Mouse (Mus musculus): ENCODE measurements around the gene Timm50.

The Timm50 gene

DNA sequence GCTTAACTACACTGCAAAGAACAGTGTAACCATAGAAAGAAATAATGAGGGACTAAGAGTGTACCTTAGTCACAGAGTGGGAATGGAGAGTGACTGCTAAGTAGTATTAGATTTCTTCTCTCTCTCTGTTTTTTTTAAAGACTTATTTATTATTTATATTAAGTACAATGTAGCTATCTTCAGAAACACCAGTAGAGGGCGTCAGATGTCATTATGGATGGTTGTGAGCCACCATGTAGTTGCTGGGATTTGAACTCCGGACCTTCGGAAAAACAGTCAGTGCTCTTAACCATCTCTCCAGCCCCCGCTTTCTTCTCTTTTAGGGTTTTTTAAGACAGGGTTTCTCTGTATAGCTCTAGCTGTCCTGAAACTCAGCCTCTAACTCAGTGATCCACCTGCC, 14.6 kb upstream of the Timm50 start:
- DNase-seq (ENCODE audit: low read depth), result no peak

DNA sequence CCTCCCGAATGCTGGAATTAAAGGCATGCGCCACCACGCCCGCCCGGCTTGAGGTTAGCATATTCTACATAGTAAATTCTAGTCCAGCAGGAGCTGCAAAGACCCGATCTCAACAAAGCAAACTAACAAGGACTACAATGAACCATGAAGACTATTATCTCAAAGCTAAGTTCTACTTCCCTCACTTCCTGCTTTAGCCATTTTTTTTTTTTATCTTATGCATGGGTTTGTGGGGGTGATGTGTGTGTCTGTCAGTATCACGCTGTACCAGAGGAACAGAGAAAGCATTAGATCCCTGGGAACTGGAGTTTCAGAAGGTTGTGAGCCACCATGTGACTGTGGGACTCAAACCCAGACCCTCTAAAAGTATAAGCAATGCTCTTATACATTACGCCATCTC, 13.4 kb upstream of the Timm50 start:
- no peak for DNase-seq (ENCODE audit: low read depth)

DNA sequence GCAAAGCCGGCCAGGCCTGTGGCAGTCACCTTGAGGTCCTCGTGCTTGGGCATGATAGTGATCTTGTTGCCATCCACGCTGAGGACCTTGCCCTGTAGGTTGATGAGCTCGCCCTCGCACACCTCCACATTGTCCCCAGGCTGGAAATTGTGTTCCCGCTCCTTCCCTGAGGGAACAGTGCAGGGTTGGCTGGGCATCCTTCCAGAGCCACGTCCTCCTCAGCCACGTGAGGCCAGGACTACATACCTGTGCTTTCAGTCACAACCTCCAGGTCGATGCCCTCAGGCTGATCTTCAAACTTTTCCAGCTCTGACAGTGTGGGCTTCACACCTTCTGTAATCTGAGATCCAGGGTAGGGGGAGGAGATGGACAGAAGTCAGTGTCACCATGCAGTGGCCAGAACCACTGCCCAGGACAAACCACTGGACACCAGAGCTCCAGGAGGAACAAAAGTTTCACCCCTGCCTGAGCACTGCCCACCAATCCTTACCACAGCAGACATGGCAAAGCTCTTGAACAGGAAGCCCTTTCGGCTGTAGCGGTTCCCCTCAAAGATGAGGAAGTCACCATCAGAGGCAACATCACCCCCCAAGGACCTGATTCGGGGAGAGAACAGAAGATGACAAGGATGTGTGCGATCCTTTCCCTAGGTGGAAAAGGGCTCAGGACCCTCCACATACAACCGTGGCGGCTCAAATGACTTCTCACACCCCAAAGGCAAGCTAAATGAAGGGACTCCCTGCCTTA, 10.3 kb upstream of the Timm50 start:
- no peak for DNase-seq (ENCODE audit: low read depth)

DNA sequence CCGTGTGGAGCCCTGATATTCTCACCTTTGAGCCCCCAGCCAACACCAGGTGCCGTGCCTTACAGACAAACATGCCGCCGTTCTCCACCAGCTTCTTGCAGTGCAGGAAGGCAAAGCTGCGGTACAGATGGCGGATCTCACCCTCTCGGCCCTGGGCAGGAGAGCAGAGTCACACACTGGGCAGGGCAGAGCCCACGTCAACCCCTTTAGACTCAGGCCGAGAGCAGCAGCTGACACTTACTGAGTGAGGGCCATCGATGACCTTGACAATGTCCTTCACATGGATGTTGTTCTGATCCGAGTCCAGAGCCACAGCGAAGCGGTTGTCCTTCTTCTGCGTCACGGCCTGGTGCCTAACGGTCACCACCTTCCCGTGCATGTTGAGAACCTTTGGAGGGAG, 6.8 kb upstream of the Timm50 start:
- DNase-seq (ENCODE audit: low read depth), result no peak

DNA sequence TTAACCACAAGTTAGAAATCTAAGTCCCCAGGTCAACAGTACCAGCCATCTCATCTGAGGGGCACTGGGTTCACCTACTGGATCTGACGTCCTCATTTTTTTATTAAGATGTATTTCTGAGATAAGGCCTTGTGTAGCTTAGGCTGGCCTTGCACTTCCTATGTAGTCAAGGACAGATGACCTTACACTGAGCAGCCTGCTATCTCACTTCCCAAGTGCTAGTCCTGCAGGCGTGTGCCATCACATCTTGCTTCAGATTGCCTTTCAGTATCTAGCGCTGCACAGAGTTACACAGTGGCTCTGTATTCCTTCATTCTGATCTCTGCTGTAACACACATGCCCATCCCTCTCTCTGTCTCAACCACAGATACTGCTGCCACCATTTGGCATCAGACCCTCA, 6.2 kb upstream of the Timm50 start:
- DNase-seq (ENCODE audit: low read depth), result no peak

DNA sequence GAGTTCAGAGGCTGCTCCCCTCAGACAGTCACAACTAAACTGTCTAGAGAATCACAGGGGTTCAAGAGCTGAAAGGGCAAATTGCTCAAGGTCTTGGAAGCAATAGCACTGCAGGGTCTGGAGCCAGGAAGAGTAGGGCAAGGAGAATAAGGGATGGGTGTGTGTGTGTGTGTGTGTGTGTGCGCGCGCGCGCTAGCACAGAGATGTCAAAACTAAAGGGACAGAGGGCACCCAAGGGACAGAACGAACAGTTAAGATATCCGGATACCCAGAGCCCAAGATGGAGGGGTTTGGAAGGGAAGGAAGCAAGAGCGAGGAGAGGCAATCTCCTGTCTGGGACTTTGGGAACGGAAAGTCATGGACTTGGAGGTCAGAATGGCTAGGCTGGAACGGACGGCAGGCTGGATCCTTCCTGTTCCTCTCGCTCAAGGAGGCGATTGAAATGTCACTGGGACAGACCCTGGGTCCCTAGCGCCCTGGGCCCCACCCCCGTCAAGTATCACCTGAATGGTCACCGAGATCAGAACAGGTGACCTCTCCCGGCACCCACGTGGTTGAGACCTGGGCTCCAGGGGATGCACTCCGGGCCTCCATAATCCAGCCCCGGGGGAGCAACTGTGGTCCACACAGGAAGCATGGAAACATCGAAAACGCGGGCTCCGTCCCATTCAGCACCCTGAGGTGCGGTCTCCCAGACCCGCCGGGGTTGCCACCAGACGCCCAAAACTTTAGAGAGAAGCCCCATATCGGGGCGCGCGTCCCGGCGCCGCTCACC, 534 bp downstream of the Timm50 start:
- DNase-seq (ENCODE audit: low read depth), result no peak

DNA sequence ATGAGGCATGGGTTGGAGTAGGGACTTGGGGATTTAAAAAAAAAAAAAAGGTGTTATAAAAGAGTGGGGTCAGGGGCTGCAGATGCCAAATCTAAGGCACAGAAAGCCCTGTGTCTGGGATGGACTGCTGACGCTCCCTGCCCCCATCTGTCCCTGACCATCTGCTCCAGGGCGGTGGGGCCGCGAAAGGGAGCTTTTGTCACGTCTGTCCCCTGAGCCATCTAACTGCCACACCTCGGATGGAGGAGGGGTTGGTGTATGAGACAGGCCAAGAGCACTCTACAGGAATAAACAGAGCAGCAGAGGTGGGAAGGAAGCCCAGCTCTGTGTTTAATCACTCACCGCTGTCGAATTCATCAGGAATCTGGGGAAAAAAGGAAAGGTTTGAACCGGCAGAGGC, 2.1 kb downstream of the Timm50 start:
- DNase-seq (ENCODE audit: low read depth), result no peak

DNA sequence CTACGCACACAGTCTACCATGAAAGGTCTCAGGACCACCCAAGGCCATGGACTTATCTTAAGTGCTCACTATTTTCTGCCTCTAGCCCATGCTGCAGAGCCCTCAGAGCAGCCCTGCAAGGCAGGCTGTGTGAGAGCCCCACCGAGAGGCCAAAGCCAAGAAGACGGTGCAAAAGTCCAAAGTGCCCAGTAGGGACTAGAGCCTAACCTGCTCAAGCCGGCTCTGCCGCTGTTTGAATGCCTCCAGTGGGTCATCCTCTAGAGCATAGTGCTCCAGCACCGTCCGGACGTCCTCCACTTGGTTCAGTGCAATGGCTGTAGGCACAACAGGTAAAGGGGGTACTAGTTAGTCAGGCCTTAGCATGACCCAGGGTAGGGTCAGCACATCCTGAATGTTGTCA, 5.7 kb downstream of the Timm50 start:
- DNase-seq (ENCODE audit: low read depth), result no peak

DNA sequence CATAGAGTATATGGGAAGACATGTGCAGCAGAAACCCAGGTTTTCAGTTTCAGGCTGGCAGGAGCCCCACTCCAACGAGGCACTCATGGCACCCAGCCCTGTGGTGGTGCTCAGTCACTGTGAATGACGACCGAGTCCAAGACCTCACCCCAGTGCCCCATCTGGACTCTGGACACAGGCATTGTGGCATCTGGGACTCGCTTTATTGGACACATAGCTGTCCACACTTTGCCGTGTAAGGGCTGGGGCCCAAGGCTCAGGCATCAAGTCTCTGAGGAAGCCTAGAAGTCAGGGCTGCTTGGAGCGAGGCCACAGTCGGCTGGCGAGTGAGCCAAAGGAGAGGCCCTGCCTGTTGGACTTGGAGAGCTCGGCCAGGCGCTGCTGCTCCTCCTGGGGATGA, 6.2 kb downstream of the Timm50 start:
- DNase-seq (ENCODE audit: low read depth), result no peak

DNA sequence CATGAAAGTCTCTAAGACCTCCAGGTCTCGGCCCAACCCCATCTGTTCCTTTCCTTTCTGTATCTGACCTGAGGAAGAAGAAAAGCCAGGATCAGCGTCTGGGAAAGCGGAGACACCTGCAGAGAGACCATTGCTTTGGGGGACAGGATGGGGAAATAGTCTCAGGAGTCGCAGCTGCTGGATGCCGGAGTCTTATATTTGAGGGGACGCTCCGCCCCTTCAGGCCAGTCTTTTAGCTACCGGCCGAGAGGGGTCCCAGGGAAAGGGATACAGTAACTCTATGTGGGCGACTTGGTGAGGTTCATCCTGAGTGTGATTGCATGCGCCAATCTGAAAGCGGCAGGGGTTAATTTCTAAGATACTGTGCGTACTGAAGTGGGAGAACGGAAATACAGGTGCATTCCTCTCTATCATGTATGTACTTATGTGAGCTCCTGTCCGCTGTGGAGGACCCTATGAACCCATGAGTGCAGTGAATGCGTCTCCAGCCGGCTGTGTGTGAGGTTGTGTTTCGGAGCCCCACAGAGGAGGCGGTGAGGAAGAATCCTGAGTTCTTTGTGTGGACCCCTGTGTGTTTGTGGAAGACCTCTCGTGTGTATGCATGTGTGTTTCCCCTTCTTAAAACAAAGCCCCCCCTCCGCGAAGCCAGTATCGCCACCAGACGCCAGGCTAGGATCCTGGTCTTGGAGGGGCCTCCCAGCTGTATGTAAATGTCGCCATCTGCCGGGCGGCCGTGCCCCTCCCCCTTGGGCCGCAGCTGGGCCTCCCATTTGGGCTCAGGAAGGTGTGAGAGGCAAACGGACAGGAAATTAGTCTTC, 10.0 kb downstream of the Timm50 start, which contains the start of gene Dll3:
TSS of gene Dll3 (minus strand) at position 623 of the 818 bp plus-strand sequence.
- DNase-seq (ENCODE audit: low read depth), result no peak

DNA sequence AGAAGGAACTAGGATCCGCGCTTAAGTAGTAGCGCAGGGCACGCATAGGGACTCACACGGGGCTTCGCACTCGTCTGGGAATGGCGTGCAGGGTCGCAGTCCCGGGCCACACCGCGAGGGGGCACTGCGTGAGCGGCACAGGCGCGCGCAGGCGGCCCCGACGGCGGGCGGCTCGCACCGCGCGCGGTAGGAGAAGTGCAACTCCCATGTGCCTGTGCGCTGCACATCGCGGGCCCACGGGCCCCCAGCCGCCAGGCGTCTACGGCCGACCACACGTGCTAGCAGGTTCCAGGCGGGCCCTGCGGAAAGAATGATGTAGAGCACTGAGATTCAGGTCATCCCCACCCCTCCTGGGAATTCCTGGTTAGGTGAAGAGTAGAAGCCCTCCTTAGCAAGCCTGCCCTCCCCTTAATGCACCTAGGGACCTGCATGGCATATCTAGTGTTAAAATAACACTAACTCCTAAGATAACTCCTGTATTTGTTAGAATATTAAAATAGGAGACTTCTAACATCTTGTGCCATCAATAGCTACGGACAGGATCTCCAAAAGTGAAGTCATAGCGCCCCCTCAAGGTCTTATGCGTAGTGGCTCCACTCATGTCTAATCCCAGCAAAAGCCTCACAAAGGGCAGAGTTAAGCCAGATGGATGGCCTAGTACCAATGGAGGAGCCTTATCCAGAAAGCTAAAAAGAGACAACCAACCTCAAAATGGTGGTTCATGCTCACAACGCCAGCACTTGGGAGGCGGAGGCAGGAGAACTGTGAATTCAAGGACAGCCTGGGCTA, 12.8 kb downstream of the Timm50 start:
- DNase-seq (ENCODE audit: low read depth), result peak; percentile 20

DNA sequence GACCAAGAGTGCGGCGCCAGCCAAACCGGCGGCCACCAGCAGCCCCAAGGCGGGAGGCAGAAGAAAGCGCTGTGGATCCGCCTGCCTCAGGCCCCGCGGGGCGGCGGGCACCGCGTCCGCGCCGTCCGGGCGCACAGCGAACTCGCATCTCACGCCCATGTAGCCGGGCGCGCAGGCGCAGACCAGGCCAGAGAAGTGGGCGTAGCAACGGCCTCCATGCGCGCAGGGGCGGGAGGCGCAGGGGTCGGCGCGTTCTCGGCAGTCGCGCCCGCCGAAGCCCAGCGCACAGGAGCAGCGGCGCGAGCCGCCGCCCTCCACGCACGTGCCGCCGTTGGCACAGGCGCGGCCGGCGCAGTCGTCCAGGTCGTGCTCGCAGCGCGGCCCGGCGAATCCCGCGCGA, 17.4 kb downstream of the Timm50 start:
- DNase-seq (ENCODE audit: low read depth), result no peak

DNA sequence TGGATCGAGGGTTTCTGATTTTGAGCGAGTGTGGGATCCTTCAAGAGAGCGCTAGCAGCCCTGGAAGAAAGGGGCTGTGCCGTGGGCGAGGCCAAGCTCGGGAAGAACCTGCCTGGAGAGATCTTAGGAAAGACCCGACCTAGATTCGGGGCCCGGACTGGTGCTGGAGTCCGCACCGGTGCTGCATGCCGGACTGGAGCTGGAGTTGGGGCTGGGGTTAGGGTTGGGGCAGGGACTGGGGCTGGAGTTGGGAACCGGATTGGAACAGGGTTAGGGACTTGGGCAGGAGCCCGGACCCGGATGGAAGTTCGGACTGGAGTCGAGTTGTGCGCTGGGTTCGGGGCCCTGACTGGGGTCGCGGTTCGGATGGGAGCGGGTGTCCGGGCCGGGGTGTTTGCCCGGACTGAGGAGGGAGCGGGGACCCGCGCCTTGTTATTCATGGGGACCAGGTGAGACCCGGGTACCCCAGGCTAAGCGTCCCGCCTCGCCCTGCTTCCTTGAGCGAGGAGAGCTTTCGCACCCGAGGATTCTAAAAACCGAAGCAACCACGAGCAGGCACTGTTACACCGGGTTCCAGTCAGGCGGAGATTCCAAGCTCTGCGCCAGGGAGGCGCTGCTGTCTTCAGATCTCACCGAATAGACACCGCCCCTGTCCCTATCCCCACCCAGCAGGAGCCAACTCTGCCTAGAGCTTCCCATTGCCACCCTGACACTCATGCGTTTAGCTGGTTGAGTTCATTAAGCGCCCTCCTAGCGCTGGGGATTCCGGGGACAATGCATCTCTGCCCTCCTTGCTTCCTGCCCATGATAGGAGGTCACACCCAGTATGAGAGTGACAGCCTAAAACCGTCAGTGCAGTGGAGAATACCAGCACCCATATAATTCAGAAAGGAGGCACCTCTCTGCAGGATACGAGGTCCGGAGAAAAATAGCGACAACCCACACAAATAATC, 21.0 kb downstream of the Timm50 start, which contains the start of gene Selenov:
TSS of gene Selenov (minus strand) at position 549 of the 953 bp plus-strand sequence.
- DNase-seq (ENCODE audit: low read depth), result no peak

DNA sequence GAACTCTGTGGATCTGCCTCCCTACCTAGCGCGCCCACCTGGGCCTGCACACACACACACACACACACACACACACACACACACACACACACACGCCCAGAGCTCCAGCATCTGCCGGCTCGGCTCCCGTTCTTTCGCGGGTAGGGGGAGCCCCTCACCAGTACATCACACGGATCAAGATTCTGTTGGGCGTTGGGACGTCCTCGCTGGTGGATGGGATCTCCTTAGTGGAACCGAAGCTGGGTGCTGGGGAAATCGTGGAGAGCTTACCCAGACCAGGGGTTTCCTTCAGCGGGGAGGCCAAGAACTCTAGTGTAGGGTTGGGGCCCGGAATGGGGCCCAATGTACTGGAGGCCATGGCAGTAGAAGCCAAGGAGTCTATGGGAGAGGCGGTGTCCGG, 21.7 kb downstream of the Timm50 start:
- DNase-seq (ENCODE audit: low read depth), result no peak

DNA sequence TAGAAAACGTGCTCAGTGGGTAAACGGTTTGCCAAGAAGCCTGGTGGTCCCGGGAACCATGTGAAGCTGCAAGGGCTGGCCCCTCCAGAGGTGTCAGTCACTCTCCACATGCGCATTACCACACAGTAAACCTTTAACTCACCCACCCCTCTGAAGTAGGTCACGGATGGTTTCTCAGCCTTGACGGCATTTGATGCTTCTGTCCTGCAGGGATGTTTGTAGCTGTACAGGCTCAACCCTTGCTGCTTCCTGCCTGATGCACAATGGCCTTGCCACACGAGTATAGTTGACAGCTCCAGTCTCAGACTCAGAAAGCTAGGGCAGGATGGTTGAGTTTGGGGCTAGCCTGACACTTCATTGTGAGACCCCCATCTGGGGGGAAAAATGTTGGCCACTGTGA, 31.2 kb downstream of the Timm50 start:
- DNase-seq (ENCODE audit: low read depth), result no peak

DNA sequence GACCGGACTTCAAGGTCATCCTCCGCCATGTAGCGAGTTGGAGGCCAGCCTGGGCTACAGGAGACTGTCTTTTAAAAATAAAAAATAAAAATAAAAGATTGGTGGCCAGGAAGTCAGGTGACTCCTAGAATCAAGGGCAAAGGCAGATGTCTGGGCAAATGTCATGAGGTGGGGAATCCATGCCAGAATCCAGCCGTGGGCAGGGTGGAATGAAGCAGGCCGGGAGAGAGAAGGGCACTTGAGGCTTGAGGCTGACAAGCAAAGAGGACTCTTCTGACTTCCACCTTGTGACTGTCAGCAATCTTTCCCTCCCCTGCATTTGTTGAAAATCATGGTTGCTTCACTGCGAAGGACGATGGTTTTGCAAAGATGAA, 33.6 kb downstream of the Timm50 start:
- DNase-seq (ENCODE audit: low read depth), result no peak

DNA sequence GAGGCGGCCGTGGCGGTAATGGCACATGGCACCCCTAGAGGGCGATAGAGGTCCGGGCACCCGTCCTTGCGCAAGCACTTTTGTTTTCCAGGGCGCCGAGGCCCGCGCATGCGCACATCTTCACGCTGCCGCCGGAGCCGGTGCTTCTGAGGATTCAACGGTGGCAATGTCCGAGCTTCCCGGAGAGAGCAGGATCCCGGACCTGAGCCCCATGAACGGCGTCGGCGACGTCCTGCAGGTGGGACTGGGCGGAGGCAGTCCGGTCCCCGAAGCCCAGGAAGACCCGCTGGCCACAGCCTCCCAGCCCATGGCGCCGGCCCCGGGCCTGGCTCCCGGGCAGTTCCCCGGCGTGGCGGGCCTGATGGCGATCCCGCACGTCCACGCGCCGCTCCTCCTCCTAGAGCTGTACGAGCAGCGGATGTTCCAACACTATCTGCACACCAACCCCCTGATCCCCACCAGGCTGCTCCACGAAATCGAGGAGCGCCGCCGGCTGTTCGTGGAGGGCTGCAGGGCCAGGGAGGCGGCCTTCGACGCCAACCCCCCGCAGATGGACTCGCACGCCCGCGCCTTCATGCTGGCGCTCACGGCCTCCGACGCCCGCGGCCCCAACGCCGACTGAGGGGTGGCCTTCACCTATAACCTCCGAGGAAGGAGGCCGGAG, 34.1 kb downstream of the Timm50 start, which contains the start of gene Eid2b:
TSS of gene Eid2b (plus strand) at position 125 of the 664 bp plus-strand sequence.
- peak; percentile 77 for DNase-seq (ENCODE audit: low read depth)

DNA sequence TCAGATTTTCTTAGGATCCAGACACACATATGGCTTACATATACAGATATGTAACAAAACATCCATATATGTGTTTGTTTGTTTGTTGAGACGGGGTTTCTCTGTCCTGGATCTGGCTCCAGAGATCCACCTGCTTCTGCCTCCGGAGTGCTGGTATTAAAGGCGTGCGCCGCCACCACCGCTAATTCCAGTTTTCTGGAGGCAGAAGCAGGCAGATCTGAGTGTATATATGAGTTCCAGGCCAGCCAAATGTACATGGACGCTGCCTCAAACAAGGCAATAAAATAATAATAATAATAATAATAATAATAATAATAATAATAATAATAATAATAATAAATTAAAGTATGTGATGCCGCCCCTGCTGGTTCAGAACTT, 34.6 kb downstream of the Timm50 start:
- DNase-seq (ENCODE audit: low read depth), result no peak

DNA sequence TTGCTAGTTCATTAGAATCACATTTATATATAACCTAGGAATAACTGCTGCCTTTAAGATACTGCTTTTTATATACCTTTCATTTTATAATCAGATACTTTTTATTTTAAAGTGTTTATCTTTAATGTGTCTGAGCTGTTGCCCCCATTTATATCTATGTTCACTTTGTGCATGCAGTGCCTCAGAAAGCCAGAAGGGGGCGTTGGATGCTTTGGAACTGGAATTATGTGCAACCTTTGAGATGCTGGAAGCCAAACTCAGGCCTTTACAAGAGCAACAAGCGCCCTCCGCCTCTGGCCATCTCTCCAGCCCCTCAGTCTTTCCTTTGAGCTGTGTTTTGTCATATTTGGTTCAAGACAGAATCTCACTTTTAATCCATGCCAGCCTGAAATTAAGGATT, 40.1 kb downstream of the Timm50 start:
- no peak for DNase-seq (ENCODE audit: low read depth)

DNA sequence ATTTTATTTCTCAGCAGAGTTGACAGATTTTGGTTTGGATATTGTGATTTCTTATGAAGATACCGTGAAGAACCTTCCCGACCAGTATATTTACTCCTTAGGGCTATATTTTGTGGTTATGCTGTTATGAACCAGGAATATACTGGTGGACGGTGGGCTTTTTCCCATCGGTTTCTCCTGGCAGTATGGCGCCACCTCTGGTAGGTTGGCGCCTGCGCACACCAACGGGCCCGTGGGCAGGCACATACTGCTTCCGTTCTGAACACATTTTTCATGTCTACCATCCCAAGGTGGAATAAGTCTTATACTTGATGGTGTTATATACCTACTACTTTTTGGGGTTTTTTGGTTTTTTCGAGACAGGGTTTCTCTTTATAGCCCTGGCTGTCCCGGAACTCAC, 42.5 kb downstream of the Timm50 start:
- no peak for DNase-seq (ENCODE audit: low read depth)

Data from fibroblast of lung, adult 2 months (primary cell).